Mouse (Mus musculus) stomach, postnatal 0 days (tissue): ENCODE data around the gene Serinc2.

Experiments used
- CTCF ChIP-seq: IDR thresholded peaks from 2 replicates; pipeline ENCODE4 v1.5.1; 2016; ENCODE audit warnings: antibody characterized with exemption, low read depth, mild to moderate bottlenecking, moderate library complexity
- EP300 ChIP-seq: optimal IDR thresholded peaks from 2 replicates; pipeline ENCODE3; 2016; ENCODE audit warnings: antibody characterized with exemption

DNA sequence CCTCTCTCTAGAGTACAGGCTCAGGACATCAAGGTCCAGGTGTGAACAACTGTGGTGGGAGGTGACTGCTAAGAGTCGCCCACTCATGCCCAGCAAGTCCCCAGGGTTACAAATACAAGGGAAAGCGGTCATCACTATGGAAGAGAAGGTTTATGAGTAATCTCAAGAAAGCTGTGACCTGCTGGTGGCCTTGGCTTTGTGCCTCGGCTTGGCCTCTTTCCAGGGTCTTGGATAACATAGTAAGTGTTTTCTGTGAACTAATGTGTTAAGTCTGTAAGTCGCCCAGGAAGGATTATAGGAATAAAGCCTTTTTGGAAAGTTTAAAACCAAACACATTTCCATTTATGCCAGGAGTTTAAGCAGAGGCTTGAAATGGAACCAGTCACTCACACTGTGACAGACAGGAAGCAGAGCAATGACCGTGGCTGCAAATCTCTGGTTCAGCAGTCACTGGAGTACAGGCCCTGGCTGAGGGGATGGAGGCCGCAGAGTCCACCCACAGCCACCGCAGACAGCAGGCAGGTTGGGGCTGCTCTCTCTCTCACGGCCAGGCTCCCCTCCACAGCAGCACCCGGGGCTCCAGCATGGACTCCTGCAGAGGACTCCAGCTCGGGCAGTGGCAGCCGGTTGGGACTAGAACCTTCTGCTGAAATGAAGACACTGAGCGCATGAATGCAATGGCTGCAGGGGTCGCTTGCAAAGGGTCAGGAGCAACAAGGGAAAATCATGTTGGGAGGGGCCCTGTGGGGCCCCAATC, 36.9 kb upstream of the Serinc2 start:
- TF ChIP-seq EP300: no peak
- TF ChIP-seq CTCF: no peak
